Mouse (Mus musculus) urinary bladder, postnatal 10 days (tissue): ENCODE data around the gene Npas3.

ENCODE experiments used
- DNase-seq: peaks from one replicate; pipeline ENCODE4 v3.0.0; 2022; ENCODE audit warnings: low spot score

Gene Npas3

DNA sequence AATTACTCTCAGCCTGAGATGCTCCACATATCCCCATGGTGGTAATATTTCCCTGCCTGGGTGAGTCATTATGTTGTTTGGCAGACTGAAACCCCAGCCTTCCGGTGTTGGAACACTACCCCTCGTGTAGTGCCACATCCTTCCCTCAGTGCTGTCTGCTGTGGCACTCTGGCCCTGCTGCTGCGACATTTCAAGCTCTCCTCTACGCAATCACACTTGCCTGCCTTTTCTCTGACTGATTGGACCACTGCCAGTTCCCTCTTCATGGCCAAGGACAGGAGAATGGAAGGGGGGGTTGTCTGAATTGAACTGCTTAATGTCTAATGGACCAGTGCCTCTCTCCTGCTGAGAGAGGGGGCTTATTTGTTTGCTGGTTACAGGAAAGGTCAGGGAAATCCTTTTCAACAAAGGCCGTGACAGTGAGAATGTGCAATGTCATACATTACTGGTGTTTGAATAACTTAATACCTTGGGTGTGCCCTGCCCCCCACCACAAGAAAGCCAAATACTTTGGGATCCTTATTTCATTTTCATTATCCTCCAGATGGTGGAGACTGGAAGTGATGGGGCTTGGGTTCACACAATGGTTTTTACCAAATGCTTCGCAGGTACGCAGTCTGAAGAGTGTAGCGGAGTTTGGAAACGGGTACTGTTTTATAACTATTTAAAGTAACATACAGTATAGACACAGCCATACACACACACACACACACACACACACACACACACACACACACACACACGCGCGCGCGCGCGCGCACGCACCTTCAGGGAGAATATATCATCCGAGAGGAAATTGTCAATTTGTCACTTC is 339.4 kb downstream of the Npas3 start:
- DNase-seq: no peak

GRCm38 (mm10) chr12:53589446-53589961 is 341.0 kb downstream of the Npas3 start:
- no peak for DNase-seq

- no peak for DNase-seq
These were observed 357.2 kb downstream of the Npas3 start for GRCm38 (mm10) chr12:53605661-53606060.

- no peak for DNase-seq
These were observed 363.6 kb downstream of the Npas3 start for GRCm38 (mm10) chr12:53612120-53612519.

GRCm38 (mm10) chr12:53621271-53621670 is 372.8 kb downstream of the Npas3 start:
- DNase-seq: no peak

DNA sequence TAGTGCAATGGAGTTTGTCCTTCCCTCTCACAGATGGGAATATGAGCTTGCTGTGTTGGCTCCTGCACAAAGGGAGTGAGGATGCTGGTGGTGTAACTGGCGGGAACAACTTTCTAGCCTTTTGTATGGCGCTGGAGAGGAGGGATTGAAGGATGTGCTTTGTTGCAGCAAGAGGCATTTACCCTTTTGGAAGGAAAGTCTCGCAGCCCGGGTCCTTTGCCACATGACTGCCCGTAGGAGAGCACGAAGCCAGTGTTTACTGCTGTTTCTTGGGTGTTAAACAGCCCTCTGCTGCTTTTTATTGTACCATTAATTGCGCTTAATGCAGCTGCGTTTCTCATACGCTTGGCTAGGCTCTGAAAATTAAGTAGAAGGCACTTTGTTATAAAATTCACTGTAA is 375.3 kb downstream of the Npas3 start:
- DNase-seq: no peak

DNA sequence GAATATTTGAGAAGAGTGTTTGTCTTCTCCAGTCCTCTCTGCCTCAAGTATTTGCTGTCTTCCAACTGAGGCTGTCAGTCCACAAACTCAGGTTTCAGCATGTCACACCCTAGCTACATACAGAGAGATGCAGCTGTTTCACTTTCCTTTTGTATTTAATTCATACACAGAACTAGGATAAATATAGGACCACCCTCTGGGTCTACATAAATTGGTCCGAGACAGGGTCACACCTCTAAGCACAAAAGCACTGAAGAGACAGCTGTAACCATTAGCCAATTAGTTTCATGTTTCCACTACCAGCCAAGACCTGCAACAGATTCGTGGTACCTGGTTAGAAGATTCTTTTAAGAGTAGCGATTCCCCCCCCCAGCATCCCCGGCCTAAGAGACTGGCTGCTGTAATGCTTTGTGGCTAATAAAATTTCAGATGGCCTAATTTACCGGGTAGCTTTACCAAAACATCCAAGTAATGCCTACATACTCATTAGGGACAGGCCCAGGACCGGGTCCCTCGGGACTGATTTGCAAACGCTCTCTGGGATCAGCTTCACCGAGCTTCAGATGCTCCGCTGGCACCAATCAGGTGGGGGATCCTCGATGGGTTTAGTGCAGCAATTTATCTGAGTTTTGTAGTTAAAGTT is 376.0 kb downstream of the Npas3 start:
- no peak for DNase-seq

DNA sequence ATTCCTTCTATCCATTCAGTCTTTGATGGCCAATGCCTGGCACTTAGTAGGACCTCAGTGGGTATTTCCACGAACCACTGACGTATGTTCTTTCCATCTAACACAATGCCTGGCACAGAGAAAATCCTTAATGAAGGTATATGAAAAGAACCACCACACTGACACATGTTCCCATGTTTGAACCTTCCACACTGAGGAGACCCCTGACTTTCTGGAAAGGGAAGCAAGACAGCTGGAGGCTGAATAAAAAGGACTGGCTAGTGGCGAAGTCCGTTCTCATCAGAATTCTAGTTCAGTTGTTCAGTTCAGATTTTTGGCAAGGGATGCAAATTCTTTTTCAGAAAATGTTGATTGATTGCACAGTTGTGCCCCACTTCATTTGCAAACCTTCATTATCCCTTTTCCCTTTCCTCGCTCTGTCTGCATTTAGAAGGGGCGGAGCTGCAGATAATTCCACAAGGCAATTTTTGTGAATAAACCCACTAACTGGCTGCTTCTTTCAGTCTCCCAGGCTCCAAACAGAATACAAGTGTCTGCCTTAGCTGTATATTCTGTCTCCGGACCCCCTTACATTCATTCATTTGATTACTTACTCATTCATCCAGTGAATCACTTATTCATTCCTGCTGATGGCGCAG is 381.1 kb downstream of the Npas3 start:
- DNase-seq: no peak

DNA sequence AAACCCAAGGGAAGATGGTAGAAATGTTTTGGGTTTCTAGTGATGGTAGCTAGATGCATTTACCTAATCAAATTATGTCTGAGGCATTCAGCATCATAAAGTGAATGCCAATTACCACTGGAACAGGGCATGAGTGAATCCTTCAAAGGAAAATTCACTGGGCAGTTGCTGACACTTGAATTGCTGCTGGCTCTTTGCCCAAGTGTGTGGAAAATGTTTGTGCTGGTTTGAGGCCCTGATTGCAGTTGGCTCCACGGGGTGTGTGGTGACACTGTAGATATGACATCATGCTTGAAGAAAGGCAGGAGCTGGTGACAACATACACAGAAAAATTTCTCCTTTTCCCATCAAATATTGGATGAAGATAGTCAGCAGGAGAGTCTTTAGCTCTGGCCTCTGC is 382.1 kb downstream of the Npas3 start:
- DNase-seq: no peak

- DNase-seq: no peak
These were observed 383.0 kb downstream of the Npas3 start for GRCm38 (mm10) chr12:53631315-53632106.

GRCm38 (mm10) chr12:53638571-53638970 is 390.1 kb downstream of the Npas3 start:
- no peak for DNase-seq

DNA sequence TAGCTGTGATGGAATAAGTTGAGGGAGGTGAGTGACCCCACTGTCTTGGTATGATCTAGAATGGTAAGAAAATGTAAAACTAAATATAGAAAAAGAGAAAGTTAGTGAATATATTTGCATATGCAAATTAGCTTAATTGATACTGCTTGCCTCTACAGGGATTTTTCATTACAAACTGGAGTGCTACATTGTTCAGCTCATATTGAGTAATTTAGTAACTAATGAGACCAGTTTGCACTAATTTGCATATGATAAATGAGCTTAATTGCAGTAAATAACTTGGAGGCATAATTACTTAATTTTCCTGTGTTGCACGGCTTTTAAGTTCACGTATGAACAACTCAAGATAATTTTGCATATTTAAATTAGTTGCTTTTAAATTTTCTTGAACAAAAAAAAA is 398.8 kb downstream of the Npas3 start:
- DNase-seq: no peak

GRCm38 (mm10) chr12:53656301-53656700 is 407.8 kb downstream of the Npas3 start:
- DNase-seq: no peak

- DNase-seq: no peak
These were observed 415.6 kb downstream of the Npas3 start for GRCm38 (mm10) chr12:53664084-53664483.

- no peak for DNase-seq
These were observed 423.4 kb downstream of the Npas3 start for GRCm38 (mm10) chr12:53671846-53672245.

DNA sequence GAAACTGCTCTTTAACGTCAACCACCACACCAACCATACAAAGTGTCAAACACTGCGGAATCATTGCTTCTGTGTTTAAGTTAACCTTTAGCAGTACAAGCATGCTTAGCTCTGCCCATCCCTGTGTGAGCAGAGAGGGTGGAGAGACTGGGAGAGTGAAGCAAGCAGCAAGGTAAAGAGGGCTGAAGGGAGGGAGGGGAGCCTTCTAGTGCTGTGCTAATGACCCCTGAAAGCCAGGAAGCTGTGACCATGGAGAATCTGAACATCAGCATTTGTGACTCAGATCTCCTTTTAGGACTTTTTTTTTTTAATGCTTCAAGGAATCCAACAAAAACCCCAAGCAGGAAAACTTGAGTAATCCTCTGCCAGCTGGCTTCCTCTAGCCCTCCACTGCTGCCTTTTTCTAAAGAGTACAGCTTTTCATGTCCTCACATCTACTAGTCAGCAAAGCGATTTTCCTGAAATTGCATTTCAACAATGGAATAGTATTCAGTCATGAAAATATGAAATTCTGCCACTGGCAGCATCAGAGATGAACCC is 428.7 kb downstream of the Npas3 start:
- no peak for DNase-seq

DNA sequence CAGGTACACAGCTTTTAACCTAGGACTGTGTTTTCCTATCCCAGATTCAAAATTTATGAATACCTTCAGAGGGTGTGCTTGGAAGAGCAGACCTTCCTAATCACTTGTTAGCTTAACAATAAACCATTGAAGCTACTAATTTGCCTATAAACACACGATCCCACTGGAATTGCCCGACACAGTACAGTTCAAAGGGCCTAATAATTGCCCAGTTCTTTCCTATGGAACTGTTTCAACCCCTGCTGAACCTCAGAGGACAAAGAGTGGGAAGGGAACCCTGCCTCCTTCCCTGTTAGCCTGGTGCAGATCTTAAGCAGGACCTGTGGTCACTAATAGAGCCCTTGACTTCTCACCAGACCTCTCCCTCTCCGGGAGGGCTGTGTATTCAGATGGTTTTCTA is 429.7 kb downstream of the Npas3 start:
- DNase-seq: no peak

GRCm38 (mm10) chr12:53679161-53679560 is 430.7 kb downstream of the Npas3 start:
- DNase-seq: no peak

DNA sequence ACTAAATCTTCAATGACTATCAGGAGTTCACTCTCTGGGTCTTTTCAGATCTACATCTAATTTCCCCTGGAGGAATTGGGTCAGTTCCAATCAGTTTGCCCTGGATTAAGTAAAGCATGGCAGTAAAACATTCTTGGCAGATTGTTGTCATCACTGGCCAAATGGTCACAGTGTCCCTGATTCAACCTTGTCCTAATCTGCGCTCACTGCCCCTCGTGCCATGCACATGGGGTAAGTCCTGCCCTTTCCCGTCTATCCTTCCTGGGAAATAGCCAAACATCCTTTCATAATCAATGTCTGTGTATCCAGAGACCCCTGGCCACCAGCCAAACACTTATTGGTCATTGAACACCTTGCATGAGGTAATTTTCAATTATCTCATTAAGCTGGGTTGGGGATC is 432.0 kb downstream of the Npas3 start:
- DNase-seq: no peak

GRCm38 (mm10) chr12:53682036-53682435 is 433.6 kb downstream of the Npas3 start:
- DNase-seq: no peak

- DNase-seq: no peak
These were observed 444.0 kb downstream of the Npas3 start for GRCm38 (mm10) chr12:53692471-53692870.

GRCm38 (mm10) chr12:53694346-53694745 is 445.9 kb downstream of the Npas3 start:
- no peak for DNase-seq
